Mouse (Mus musculus): ENCODE measurements around the gene Tmem135. TPM values are rescaled to one million over a fixed set of nuclear protein-coding genes. Genes with fewer than 3 reads are reported as not detected.

Tmem135 gene
- polyA plus RNA-seq, 1 experiment from 2014 or later, result 29.1 TPM

DNA sequence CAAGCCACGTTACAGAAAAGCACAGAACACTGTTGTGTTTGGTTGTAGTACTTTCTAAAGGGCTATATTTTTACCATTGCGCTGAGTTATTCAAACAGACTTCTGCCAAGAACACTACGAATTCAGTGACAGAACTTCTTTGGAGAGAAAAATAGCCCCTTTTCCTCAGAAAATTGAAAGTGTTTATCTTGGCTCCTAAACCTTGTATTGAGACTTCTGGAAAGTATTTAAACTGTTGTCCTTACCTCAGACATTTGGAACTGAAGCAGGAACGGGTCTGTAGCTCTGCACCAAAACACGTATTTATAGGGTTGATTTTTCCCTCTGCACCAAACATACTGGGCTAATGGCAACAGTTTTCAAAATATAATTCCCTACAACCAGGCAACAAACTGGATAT, 210.6 kb downstream of the Tmem135 start:
- Histone ChIP-seq H3K36me3 (no peaks in the 10 kb centered on the region), H3K27me3 (no peaks in the 10 kb centered on the region), H3K9me3 (no peaks in the 10 kb centered on the region), H3K4me2 (no peak overlapping the region), H3K4me3 (no peak overlapping the region), H3K4me1 (replicated peaks) (no peaks in the 10 kb centered on the region; the same call in 1 of the 2 replicates), H3K27ac (replicated peaks) (no peak overlapping the region), H3K9ac (no peak overlapping the region)
- ATAC-seq (ENCODE audit: low FRiP score, low read depth), result no peak
- WGBS, result 74% methylated on average over 5 of the region's 5 CpGs

DNA sequence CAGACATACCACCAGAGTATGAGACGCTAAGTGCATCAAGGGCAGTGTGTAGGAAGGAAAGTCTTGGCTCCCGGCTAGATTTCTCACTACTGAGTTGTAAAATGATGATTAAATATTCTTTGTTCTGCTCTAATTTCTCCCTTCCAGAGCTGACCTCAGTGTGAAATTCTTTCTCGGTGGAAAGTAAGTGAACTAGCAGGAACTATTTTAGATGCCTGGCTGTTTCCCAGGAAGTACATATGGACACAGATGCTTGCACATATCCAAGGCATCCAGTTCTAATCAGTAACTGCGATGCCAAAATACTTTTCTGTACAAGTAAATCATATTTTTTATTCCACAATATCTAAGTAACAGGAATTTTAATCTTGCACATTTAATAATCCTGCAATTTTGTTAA, 220.1 kb downstream of the Tmem135 start:
- Histone ChIP-seq H3K4me3 (no peak overlapping the region), H3K27me3 (no peaks in the 10 kb centered on the region), H3K4me2 (no peak overlapping the region), H3K4me1 (replicated peaks) (no peaks in the 10 kb centered on the region), H3K9ac (no peak overlapping the region), H3K9me3 (no peaks in the 10 kb centered on the region), H3K36me3 (0 out of 2 replicates have a peak, but pooled peaks cover 2% of the 10 kb centered on the region), H3K27ac (replicated peaks) (no peak overlapping the region)
- no peak for ATAC-seq (ENCODE audit: low FRiP score, low read depth)
- 77% methylated on average over 4 of the region's 4 CpGs for WGBS

DNA sequence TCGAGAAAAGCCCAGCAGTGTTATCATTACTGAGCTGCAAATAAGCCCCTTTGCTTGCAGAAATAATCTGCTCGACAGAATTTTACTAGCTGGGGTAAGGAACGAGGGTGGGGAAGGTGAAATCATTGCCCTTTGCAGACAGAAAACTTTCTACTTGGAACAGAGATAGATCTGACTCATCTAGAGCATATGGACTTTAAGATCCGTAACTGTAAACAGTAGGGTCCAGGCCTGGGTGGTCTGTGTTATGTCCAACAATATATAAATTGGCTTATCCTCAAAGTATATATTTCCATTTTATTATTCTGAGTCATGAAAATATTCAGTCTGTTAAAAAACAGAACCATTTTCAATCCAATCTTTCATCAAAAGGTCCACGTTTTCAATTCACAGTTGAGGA, 221.1 kb downstream of the Tmem135 start:
- no peak overlapping the region for H3K4me2 ChIP-seq
- 0 out of 2 replicates have a peak, but pooled peaks cover 2% of the 10 kb centered on the region for H3K36me3 ChIP-seq
- no peak for ATAC-seq (ENCODE audit: low FRiP score, low read depth)
- H3K4me1 ChIP-seq (replicated peaks), result no peaks in the 10 kb centered on the region
- H3K4me3 ChIP-seq, result no peak overlapping the region
- H3K9ac ChIP-seq, result no peak overlapping the region
- no peaks in the 10 kb centered on the region for H3K27me3 ChIP-seq
- H3K9me3 ChIP-seq, result no peaks in the 10 kb centered on the region
- WGBS, result 75% methylated on average over 5 of the region's 5 CpGs
- H3K27ac ChIP-seq (replicated peaks), result no peak overlapping the region

DNA sequence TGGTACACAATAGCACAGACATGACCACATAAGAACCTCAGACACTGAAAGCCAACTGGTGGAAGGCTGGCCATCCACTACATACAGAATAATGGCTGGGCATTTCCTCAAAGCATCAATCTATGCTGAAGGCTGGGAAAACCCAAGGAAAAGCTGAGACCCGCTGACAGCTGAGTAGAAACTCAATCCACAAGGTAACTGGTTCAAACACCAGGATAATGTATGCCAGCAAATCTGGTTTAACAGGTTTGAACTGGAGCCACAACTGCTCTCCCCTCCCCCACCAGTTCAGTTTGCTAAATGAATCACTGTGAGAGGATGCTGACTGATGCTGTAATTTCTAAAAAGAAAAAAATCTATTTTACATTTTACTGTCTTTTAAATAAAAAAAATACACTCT, 222.7 kb downstream of the Tmem135 start:
- H3K9me3 ChIP-seq, result no peaks in the 10 kb centered on the region
- H3K4me2 ChIP-seq, result no peak overlapping the region
- H3K4me3 ChIP-seq, result no peak overlapping the region
- no peak for ATAC-seq (ENCODE audit: low FRiP score, low read depth)
- no peaks in the 10 kb centered on the region for H3K4me1 ChIP-seq (replicated peaks)
- 0 out of 2 replicates have a peak, but pooled peaks cover 2% of the 10 kb centered on the region for H3K36me3 ChIP-seq
- no peak overlapping the region for H3K9ac ChIP-seq
- WGBS, result 65% methylated on average over 1 of the region's 1 CpGs
- H3K27ac ChIP-seq (replicated peaks), result no peak overlapping the region
- H3K27me3 ChIP-seq, result no peaks in the 10 kb centered on the region

DNA sequence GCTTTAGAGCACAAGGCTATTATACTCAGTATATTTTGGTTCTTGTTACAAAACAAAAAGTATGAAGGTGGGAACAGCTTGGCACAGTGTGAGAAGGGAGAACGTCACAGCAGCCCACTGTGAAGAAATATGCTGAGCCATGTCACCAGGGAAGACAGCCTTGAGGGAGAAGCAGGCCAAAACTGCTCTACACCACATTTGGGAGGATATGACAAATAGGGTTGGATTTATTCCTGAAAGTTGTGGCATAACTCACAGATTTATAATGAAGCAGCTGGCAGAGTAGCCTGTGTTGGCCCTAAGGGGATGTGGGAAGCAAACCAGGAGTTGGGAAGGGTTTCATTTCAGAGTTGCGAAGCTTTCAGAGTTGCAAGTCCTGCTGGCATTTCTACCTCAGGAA, 225.4 kb downstream of the Tmem135 start:
- no peak for ATAC-seq (ENCODE audit: low FRiP score, low read depth)
- 71% methylated on average over 2 of the region's 2 CpGs for WGBS
- Histone ChIP-seq H3K9ac (no peak overlapping the region), H3K9me3 (no peaks in the 10 kb centered on the region), H3K4me1 (replicated peaks) (no peaks in the 10 kb centered on the region), H3K27me3 (no peaks in the 10 kb centered on the region), H3K4me2 (no peak overlapping the region), H3K4me3 (no peak overlapping the region), H3K36me3 (0 out of 2 replicates have a peak, but pooled peaks cover 2% of the 10 kb centered on the region), H3K27ac (replicated peaks) (no peak overlapping the region)

DNA sequence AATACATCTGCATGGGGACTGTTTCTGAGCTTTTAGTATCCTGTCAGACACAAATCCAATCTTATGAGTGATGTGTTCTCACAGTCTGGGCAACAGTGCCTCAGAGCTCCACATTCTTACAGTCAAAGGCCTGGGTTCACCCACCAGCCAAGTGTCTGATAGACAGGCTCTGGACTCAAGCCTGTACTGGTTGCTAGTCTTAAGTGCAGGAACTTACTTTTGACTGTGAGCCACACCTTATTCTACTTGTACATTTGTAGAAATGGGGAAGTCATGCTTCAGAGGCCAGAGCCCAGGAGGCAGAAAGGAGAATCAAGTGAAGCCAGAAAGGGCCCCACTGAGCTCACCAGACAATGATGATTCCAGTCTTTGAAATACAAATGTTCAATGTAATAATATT, 226.1 kb downstream of the Tmem135 start:
- Histone ChIP-seq H3K4me2 (no peak overlapping the region), H3K9me3 (no peaks in the 10 kb centered on the region), H3K9ac (no peak overlapping the region), H3K4me1 (replicated peaks) (no peaks in the 10 kb centered on the region), H3K36me3 (0 out of 2 replicates have a peak, but pooled peaks cover 2% of the 10 kb centered on the region), H3K27me3 (no peaks in the 10 kb centered on the region), H3K4me3 (no peak overlapping the region), H3K27ac (replicated peaks) (no peak overlapping the region)
- ATAC-seq (ENCODE audit: low FRiP score, low read depth), result no peak

DNA sequence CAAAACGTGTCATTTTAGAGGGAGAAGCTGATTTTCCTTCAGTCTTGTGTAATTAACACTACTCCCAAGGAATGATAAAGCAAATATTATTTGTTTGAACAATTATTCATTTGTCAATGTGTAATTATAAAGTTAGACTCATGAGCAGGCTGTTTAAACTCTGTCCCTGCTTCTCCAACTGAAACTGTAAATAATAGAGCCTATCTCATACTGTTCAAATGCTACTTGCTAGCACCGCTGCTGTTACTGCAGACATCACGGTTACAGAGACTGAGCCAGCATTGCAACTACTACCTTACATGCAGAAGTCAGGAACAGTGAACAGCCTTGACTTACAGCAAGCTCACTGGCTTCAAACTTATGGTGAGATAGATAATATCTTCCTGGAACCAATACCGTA, 229.6 kb downstream of the Tmem135 start:
- no peak overlapping the region for H3K4me3 ChIP-seq

DNA sequence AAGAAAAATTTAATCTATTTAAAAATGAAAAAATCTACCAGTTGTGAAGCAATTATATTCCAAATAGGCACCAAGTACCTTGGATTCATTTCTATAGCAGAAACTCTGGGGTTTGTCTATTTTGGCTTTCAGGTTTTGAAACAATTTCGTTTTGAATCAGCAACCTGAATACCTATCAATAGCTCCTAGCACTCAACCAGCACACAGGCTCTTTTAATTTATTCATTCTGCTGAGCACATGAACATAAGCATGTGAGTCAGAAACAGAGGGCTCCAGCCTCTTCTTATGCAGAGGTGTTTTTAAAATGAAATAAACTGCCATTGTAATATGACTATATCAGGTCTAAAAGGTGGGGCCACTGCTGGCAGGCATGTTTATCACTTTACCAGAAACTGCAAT, 231.0 kb downstream of the Tmem135 start:
- H3K36me3 ChIP-seq, result no peaks in the 10 kb centered on the region
- no peaks in the 10 kb centered on the region for H3K4me1 ChIP-seq (replicated peaks)
- no peak overlapping the region for H3K27ac ChIP-seq (replicated peaks)
- H3K9ac ChIP-seq, result no peak overlapping the region
- H3K4me3 ChIP-seq, result no peak overlapping the region
- no peak for ATAC-seq (ENCODE audit: low FRiP score, low read depth)
- no peaks in the 10 kb centered on the region for H3K9me3 ChIP-seq
- 75% methylated on average over 1 of the region's 1 CpGs for WGBS
- H3K4me2 ChIP-seq, result no peak overlapping the region
- H3K27me3 ChIP-seq, result no peaks in the 10 kb centered on the region

More for the DNA sequence above, 229.6 kb downstream of the Tmem135 start:
- H3K36me3 ChIP-seq, result no peaks in the 10 kb centered on the region
- no peak overlapping the region for H3K4me2 ChIP-seq
- 82% methylated on average over 4 of the region's 4 CpGs for WGBS
- no peaks in the 10 kb centered on the region for H3K4me1 ChIP-seq (replicated peaks)
- no peaks in the 10 kb centered on the region for H3K9me3 ChIP-seq
- ATAC-seq (ENCODE audit: low FRiP score, low read depth), result no peak
- H3K27ac ChIP-seq (replicated peaks), result no peak overlapping the region
- no peak overlapping the region for H3K9ac ChIP-seq
- no peaks in the 10 kb centered on the region for H3K27me3 ChIP-seq

DNA sequence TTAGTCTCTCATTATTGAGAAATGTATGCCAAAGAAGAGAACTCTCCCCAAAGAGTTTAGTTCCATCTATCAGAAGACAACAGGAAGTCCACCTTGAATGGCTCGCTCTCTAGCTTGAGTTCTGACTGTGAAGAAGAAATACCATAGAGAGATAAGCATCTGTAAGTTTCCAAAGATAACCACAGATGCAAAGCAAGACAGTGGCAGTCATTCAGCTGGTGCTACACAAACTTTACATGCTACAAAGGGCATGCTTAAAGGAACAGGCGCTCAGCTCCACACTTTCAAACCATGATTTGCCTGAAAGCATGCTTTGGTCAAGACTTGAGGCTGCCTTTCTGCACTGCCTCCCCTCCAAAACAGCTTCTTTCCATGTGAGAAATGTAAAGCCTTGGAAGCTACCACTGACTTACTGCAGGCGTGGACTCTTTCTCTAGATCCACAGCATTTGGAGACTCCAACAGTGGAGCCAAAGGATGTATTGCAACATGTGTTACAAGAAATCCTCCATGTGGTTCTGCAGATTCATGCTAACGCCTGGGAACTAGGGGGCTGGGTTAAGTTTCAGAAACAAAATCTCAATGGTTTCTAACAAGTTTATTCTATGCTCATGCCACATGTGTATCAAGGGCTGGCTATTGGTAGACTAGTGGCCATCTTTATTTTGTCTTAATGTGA, 232.1 kb downstream of the Tmem135 start:
- 93% methylated on average over 4 of the region's 4 CpGs for WGBS
- no peaks in the 10 kb centered on the region for H3K36me3 ChIP-seq
- H3K9ac ChIP-seq, result no peak overlapping the region
- H3K4me2 ChIP-seq, result no peak overlapping the region
- no peaks in the 10 kb centered on the region for H3K4me1 ChIP-seq (replicated peaks)
- no peak overlapping the region for H3K4me3 ChIP-seq
- ATAC-seq (ENCODE audit: low FRiP score, low read depth), result no peak
- no peaks in the 10 kb centered on the region for H3K9me3 ChIP-seq
- no peak overlapping the region for H3K27ac ChIP-seq (replicated peaks)
- no peaks in the 10 kb centered on the region for H3K27me3 ChIP-seq

DNA sequence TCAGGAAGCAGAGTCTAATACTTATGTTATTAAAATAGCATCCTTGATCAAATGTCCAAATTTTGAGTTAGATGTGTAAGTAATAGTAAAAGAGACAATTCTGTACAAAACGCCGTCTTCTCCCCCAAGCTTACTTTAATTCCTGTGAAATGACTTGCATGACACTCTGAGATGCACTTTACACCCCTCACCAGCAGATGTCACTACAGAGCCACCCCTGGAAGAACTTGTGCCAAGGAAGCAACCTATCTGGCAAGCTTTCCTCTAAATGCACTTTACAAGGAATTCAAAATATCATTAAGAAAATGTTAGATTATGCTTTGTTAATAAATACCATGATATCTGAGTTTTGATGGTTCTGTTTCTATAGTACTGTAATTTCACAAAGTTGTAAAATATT, 235.4 kb downstream of the Tmem135 start:
- Histone ChIP-seq H3K27ac (replicated peaks) (no peak overlapping the region), H3K4me1 (replicated peaks) (no peaks in the 10 kb centered on the region), H3K27me3 (no peaks in the 10 kb centered on the region), H3K9me3 (no peaks in the 10 kb centered on the region), H3K4me3 (no peak overlapping the region), H3K4me2 (no peak overlapping the region), H3K9ac (no peak overlapping the region), H3K36me3 (no peaks in the 10 kb centered on the region)
- 0 out of 2 replicates have a peak, but pooled peaks have one; percentile 54 for ATAC-seq (ENCODE audit: low FRiP score, low read depth)
- 31% methylated on average over 2 of the region's 2 CpGs for WGBS

DNA sequence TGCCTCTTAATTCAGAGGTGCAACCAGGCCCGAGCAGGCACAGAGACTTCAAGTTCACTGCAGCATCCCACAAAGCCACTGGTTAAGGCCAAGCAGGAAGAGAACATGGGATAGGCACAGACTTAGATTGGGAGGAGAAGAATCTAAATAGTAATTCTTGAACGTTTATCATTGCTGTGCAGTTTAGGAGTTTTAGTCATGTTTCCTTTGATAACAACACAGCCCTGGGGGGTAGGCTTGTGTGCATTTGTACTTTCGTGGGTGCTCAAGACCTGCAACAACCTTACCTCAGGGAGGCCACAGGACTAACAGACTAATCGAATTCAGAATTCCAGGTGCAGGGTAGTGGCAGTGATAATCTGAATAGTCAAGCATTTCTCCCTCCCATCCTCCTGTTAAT, 238.5 kb downstream of the Tmem135 start:
- no peaks in the 10 kb centered on the region for H3K9me3 ChIP-seq
- no peak overlapping the region for H3K4me2 ChIP-seq
- no peak overlapping the region for H3K27ac ChIP-seq (replicated peaks)
- ATAC-seq (ENCODE audit: low FRiP score, low read depth), result no peak
- H3K4me3 ChIP-seq, result no peak overlapping the region
- WGBS, result 87% methylated on average over 4 of the region's 4 CpGs
- no peaks in the 10 kb centered on the region for H3K4me1 ChIP-seq (replicated peaks)
- no peaks in the 10 kb centered on the region for H3K36me3 ChIP-seq
- H3K9ac ChIP-seq, result no peak overlapping the region
- no peaks in the 10 kb centered on the region for H3K27me3 ChIP-seq

DNA sequence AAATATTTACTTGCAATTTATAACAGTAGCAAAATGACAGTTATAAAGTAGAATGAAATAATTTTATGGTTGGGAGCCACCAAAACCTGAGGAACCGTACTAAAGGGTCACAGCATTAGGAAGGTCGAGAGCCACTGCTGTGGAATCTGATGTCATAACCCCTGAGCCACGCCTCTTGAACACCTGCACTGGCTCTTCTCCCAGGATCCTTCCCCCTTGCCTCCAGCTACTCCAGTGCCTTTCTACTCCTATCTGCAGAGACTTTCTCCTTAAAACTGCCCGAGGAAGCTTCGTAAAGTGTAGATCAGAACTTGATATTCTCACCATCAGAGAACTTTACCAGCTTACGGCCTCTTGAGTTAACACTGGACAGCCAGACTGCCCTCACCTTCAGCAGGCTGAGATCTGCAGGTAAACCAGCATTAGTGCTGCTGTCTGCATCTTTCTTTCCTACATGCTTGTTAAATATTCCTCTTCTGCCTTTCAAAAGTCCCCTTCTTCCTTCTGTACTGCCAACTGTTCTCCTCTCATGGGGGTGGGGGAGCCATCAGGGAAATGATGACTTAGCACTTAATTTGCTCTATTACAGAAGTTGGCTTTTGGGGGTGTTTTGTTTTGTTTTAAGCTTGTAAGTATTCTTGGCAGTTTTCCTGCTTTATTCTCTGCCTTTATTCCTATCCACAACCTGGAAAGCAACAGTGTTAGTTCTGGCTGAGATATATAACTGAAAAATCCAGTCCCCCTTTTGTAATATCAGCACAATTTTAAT, 242.2 kb downstream of the Tmem135 start:
- Histone ChIP-seq H3K4me2 (no peak overlapping the region), H3K36me3 (no peaks in the 10 kb centered on the region), H3K4me3 (no peak overlapping the region), H3K27ac (replicated peaks) (no peak overlapping the region), H3K9me3 (no peaks in the 10 kb centered on the region), H3K9ac (no peak overlapping the region), H3K4me1 (replicated peaks) (no peaks in the 10 kb centered on the region), H3K27me3 (no peaks in the 10 kb centered on the region)
- WGBS, result 90% methylated on average over 6 of the region's 6 CpGs
- ATAC-seq (ENCODE audit: low FRiP score, low read depth), result no peak
